Mouse (Mus musculus): ENCODE measurements at regions not wholly inside any gene's neighbourhood (a gene's known extent, or its start where the extent isn't known, plus 50 kb on each side); places are given as distances from the start of the nearest gene placed in this dataset.
"Not testable (repeated sequence)": the region's sequence is repeated elsewhere in the genome, so short reads cannot be mapped to it uniquely, and the experiment has no call there.

DNA sequence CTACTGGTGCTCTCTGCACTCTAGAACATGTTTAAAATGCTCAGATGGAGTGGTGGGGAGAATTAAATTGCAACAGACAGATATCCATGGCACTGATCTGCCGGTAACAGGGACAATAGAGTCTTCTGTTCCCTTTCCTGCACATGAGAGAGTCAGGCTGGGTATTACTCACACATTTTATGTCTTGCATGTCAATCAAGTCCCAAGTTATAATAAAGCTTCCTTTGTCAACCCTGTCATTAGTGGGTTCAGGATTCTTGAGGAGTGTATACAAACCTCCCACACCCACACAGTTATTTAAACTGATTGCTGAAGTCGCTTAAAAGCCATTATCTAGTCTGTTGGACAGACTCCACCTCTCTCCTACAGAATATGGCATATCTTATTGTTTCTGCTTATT lies 220.7 kb upstream of the Zfp703 start:
- Histone ChIP-seq H3K9ac (replicated peaks; ENCODE audit: low read length) (no peak overlapping the region), H3K4me3 (ENCODE audit: low read depth, low read length) (no peak overlapping the region), H3K36me3 (replicated peaks; ENCODE audit: control insufficient read depth, insufficient read depth, low read depth, low read length) (no peaks in the 10 kb centered on the region), H3K4me1 (ENCODE audit: control insufficient read depth, insufficient read depth, low read length) (no peaks in the 10 kb centered on the region), H3K9me3 (replicated peaks; ENCODE audit: control insufficient read depth, low read length) (no peaks in the 10 kb centered on the region), H3K27ac (replicated peaks; ENCODE audit: low read depth, low read length) (no peak overlapping the region), H3K4me2 (ENCODE audit: low read depth, low read length) (no peak overlapping the region), H3K27me3 (ENCODE audit: control insufficient read depth, insufficient read depth, low read length) (no peaks in the 10 kb centered on the region)
- DNase-seq (ENCODE audit: low spot score), result no peak
- 46% methylated on average over 2 of the region's 2 CpGs for WGBS
- ATAC-seq (replicated peaks; ENCODE audit: insufficient number of reproducible peaks, low FRiP score, low TSS enrichment, low read depth), result no peak

DNA sequence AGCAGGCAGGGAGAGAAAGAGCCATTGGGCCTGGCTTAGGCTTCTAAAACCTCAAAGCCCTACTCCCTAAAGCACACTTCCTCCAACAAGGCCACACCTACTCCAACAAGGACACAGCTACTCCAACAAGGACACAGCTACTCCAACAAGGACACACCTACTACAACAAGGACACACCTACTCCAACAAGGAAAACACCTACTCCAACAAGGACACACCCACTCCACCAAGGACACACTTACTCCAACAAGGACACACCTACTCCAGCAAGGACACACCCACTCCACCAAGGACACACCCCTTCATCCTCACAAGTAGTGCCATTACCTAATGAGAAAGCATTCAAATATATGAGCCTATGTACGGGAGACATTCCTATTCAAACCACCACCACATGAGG lies 216.4 kb upstream of the Zfp703 start:
- Histone ChIP-seq H3K9me3 (replicated peaks; ENCODE audit: control insufficient read depth, low read length) (no peaks in the 10 kb centered on the region), H3K9ac (replicated peaks; ENCODE audit: low read length) (no peak overlapping the region), H3K36me3 (replicated peaks; ENCODE audit: control insufficient read depth, insufficient read depth, low read depth, low read length) (no peaks in the 10 kb centered on the region), H3K4me2 (ENCODE audit: low read depth, low read length) (no peak overlapping the region), H3K27ac (replicated peaks; ENCODE audit: low read depth, low read length) (no peak overlapping the region), H3K4me3 (ENCODE audit: low read depth, low read length) (no peak overlapping the region), H3K4me1 (ENCODE audit: control insufficient read depth, insufficient read depth, low read length) (no peaks in the 10 kb centered on the region), H3K27me3 (ENCODE audit: control insufficient read depth, insufficient read depth, low read length) (no peaks in the 10 kb centered on the region)
- 88% methylated on average over 1 of the region's 1 CpGs for WGBS
- ATAC-seq (replicated peaks; ENCODE audit: insufficient number of reproducible peaks, low FRiP score, low TSS enrichment, low read depth), result no peak
- no peak for DNase-seq (ENCODE audit: low spot score)

DNA sequence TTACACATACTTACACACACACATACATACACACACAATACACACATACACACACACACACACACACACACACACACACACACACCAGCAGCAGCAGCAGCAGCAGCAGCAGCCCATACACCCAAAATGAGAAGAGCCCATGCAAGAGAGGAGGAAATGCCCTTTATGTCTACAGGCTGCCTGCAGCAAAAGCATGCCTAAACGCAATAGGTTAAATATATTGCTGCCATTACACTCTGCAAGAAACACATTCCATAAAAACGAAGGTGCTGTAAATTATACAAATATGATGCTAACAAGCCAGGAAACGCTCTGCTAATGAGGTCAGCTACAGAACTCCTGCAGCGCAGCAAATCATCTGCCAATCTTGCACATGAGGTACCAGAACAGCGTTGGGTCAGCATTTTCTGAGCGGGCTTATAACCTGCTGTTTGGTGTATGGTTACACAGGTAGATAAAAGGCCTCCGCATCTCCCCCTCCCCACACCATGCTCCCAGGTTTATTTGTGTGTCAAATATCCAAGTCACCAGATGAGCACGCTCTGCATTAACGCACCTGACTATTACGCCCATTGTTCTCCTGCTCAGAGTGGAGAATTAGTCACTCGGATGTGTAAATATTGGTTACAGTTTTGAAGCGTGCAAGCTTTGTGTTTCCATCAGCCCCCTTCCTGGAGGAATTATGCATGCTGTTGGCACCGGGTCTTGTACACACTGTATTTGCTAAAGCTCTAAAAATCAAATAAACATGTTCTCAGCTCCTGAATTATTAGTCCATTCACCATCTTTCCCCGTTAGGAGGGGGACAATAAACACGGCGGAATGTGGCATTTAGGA lies 214.0 kb upstream of the Zfp703 start:
- H3K27ac ChIP-seq (replicated peaks; ENCODE audit: low read depth, low read length), result no peak overlapping the region
- no peaks in the 10 kb centered on the region for H3K36me3 ChIP-seq (replicated peaks; ENCODE audit: control insufficient read depth, insufficient read depth, low read depth, low read length)
- 77% methylated on average over 16 of the region's 16 CpGs for WGBS
- H3K4me2 ChIP-seq (ENCODE audit: low read depth, low read length), result no peak overlapping the region
- no peak overlapping the region for H3K9ac ChIP-seq (replicated peaks; ENCODE audit: low read length)
- H3K27me3 ChIP-seq (ENCODE audit: control insufficient read depth, insufficient read depth, low read length), result no peaks in the 10 kb centered on the region
- no peaks in the 10 kb centered on the region for H3K9me3 ChIP-seq (replicated peaks; ENCODE audit: control insufficient read depth, low read length)
- H3K4me3 ChIP-seq (ENCODE audit: low read depth, low read length), result no peak overlapping the region
- ATAC-seq (replicated peaks; ENCODE audit: insufficient number of reproducible peaks, low FRiP score, low TSS enrichment, low read depth) (no peak), DNase-seq (ENCODE audit: low spot score) (no peak)
- no peaks in the 10 kb centered on the region for H3K4me1 ChIP-seq (ENCODE audit: control insufficient read depth, insufficient read depth, low read length)

DNA sequence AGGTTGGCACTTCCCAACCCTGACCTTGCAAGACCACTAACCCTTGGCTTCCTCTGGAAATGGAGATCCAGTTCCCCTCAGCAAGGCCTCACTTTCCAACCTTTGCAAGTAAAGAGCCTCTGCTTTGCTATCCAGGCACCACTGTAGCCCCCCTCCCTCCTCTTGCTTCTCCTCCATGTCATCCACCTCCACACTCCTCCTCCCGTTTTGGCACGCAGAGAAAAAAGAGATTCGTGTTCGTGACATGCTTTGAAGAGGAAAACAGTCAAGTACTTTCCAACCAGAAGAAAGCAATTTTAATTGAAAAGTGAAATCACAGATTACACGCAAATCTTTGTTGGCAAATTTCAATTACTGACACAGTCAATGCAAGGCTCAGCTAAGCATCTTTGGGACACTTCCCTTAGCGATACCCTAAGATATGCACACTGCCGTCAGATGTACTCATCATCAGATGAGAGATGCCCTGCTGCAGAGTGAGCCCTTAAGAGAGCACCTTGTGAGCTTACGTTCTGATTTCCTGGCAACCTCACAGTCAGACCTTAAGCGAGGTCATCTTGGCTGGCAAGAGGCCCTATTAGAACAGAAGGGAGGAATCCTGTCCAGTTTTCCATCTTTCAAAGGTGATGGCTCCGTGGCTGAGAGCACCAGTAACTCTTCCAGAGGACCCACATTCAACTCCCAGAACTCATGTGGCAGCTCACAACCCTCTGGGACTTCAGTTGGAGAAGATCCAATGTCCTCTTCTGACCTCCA lies 208.5 kb upstream of the Zfp703 start:
- no peak overlapping the region for H3K27ac ChIP-seq (replicated peaks; ENCODE audit: low read depth, low read length)
- no peaks in the 10 kb centered on the region for H3K4me1 ChIP-seq (ENCODE audit: control insufficient read depth, insufficient read depth, low read length)
- H3K4me2 ChIP-seq (ENCODE audit: low read depth, low read length), result no peak overlapping the region
- no peaks in the 10 kb centered on the region for H3K9me3 ChIP-seq (replicated peaks; ENCODE audit: control insufficient read depth, low read length)
- WGBS, result 88% methylated on average over 10 of the region's 10 CpGs
- no peak overlapping the region for H3K4me3 ChIP-seq (ENCODE audit: low read depth, low read length)
- no peak overlapping the region for H3K9ac ChIP-seq (replicated peaks; ENCODE audit: low read length)
- DNase-seq (ENCODE audit: low spot score) (no peak), ATAC-seq (replicated peaks; ENCODE audit: insufficient number of reproducible peaks, low FRiP score, low TSS enrichment, low read depth) (no peak)
- H3K36me3 ChIP-seq (replicated peaks; ENCODE audit: control insufficient read depth, insufficient read depth, low read depth, low read length), result no peaks in the 10 kb centered on the region
- H3K27me3 ChIP-seq (ENCODE audit: control insufficient read depth, insufficient read depth, low read length), result no peaks in the 10 kb centered on the region

DNA sequence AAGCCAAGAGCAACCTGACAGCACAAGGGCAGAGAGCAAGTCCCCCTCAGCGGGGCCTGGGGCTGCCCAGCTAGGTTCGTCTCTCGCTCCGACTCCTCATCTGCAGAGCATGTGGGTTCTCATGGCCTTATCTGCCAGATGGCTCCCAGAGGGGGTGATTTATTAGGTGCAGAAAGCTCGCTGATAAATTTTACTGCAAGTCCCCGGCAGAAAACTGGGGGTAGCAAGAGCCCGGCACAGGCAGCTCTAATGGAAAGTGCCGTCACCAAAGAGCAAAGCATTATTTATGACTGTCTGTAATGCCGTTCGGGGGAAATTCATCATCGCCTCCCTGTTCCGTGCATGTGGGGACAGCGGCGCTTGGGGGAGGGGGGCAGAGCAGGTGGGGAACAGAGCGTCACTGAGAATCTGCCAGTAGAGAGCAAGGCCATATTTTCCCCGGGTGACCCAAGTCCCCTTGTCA lies 206.7 kb upstream of the Zfp703 start:
- Histone ChIP-seq H3K27me3 (ENCODE audit: control insufficient read depth, insufficient read depth, low read length) (no peaks in the 10 kb centered on the region), H3K9ac (replicated peaks; ENCODE audit: low read length) (no peak overlapping the region), H3K4me2 (ENCODE audit: low read depth, low read length) (no peak overlapping the region), H3K36me3 (replicated peaks; ENCODE audit: control insufficient read depth, insufficient read depth, low read depth, low read length) (no peaks in the 10 kb centered on the region), H3K4me1 (ENCODE audit: control insufficient read depth, insufficient read depth, low read length) (no peaks in the 10 kb centered on the region), H3K9me3 (replicated peaks; ENCODE audit: control insufficient read depth, low read length) (no peaks in the 10 kb centered on the region), H3K4me3 (ENCODE audit: low read depth, low read length) (no peak overlapping the region), H3K27ac (replicated peaks; ENCODE audit: low read depth, low read length) (no peak overlapping the region)
- ATAC-seq (replicated peaks; ENCODE audit: insufficient number of reproducible peaks, low FRiP score, low TSS enrichment, low read depth) (no peak), DNase-seq (ENCODE audit: low spot score) (no peak)
- WGBS, result 63% methylated on average over 16 of the region's 16 CpGs

DNA sequence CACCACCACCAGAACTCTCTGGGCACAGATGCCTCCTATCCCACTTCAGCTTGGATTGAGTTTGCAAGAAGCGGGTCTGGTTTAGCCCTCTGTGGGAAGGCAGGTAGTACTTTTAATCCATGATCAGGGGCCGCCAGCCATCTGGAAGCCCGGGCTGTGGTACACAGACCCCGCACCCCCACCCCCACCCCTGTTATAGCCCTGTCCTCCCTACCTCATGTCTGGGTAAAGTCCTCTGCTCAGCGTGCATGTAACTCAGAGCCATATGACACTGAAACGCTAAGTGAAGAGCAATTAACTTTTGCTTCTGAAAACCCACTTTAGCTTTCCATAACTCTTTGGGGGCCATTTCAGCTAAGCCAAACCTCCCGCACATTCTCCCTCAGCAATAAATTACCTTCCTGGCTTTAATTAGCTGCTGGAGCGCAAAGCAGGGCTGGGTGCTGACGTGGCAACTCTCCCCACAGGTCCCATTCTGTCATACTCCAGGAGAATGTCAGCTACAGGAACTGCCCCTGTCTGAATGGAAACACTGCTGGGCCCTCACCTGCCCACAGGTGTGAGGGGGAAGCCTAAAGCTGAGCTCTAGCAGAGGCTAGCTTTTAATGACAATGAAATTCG lies 198.1 kb upstream of the Zfp703 start:
- peaks cover 3% of the 10 kb centered on the region; the same call in 1 of the 2 replicates for H3K4me1 ChIP-seq (ENCODE audit: control insufficient read depth, insufficient read depth, low read length)
- ATAC-seq (replicated peaks; ENCODE audit: insufficient number of reproducible peaks, low FRiP score, low TSS enrichment, low read depth), result no peak
- H3K36me3 ChIP-seq (replicated peaks; ENCODE audit: control insufficient read depth, insufficient read depth, low read depth, low read length), result no peaks in the 10 kb centered on the region
- H3K27me3 ChIP-seq (ENCODE audit: control insufficient read depth, insufficient read depth, low read length), result no peaks in the 10 kb centered on the region
- WGBS, result 57% methylated on average over 10 of the region's 10 CpGs
- H3K9ac ChIP-seq (replicated peaks; ENCODE audit: low read length), result no peak overlapping the region
- no peak for DNase-seq (ENCODE audit: low spot score)
- no peak overlapping the region for H3K4me3 ChIP-seq (ENCODE audit: low read depth, low read length)
- no peak overlapping the region for H3K27ac ChIP-seq (replicated peaks; ENCODE audit: low read depth, low read length)
- no peaks in the 10 kb centered on the region for H3K9me3 ChIP-seq (replicated peaks; ENCODE audit: control insufficient read depth, low read length)
- H3K4me2 ChIP-seq (ENCODE audit: low read depth, low read length), result no peak overlapping the region

DNA sequence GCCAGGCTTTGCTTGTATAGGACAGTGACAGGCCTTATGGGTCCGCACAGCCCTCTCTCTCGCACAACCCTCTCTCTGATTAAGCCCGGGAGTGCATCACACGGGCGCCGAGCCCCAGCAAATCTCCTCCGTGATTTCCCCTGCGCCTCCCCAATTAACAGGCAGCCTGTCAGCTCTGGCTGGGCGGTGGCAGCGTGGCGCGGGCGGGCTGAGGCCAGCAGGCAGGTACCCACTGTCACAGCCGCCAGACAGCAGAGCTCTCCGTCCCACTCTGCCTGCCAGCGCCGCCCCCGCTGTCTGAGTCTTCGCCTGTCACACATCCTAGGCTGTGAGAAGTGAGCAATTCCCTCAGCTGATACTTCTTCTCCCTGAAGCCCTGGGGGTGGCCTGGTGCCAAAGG lies 196.6 kb upstream of the Zfp703 start:
- H3K36me3 ChIP-seq (replicated peaks; ENCODE audit: control insufficient read depth, insufficient read depth, low read depth, low read length), result no peaks in the 10 kb centered on the region
- no peaks in the 10 kb centered on the region for H3K27me3 ChIP-seq (ENCODE audit: control insufficient read depth, insufficient read depth, low read length)
- ATAC-seq (replicated peaks; ENCODE audit: insufficient number of reproducible peaks, low FRiP score, low TSS enrichment, low read depth) (no peak), DNase-seq (ENCODE audit: low spot score) (no peak)
- peaks cover 3% of the 10 kb centered on the region; the same call in 1 of the 2 replicates for H3K4me1 ChIP-seq (ENCODE audit: control insufficient read depth, insufficient read depth, low read length)
- WGBS, result 30% methylated on average over 19 of the region's 19 CpGs
- H3K4me3 ChIP-seq (ENCODE audit: low read depth, low read length), result no peak overlapping the region
- H3K27ac ChIP-seq (replicated peaks; ENCODE audit: low read depth, low read length), result no peak overlapping the region
- H3K4me2 ChIP-seq (ENCODE audit: low read depth, low read length), result peak overlapping the region; percentile 30
- H3K9ac ChIP-seq (replicated peaks; ENCODE audit: low read length), result peak overlapping the region; percentile 18
- H3K9me3 ChIP-seq (replicated peaks; ENCODE audit: control insufficient read depth, low read length), result no peaks in the 10 kb centered on the region

DNA sequence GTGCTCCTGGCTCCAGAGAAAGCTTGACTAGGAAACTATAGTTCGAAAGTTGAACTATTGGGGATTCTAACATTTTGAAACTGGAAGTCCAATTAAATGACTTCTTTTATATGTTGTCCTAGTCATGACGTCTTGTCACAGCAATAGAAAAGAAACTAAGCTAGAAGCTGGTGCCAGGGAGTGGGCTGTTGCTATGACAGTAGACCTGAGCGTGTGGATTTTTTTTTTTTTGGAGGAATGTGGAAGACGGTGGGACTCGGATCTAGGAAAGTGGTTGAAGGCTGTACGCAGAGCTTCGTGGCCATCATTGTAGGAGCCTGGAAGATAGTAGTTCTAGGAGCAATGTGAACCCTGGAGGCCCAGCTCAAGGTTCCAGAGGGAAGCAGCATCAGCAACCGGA lies 194.2 kb upstream of the Zfp703 start:
- not testable (repeated sequence) for H3K9me3 ChIP-seq (replicated peaks; ENCODE audit: control insufficient read depth, low read length); H3K27ac ChIP-seq (replicated peaks; ENCODE audit: low read depth, low read length); H3K4me3 ChIP-seq (ENCODE audit: low read depth, low read length); H3K4me2 ChIP-seq (ENCODE audit: low read depth, low read length); H3K36me3 ChIP-seq (replicated peaks; ENCODE audit: control insufficient read depth, insufficient read depth, low read depth, low read length); ATAC-seq (replicated peaks; ENCODE audit: insufficient number of reproducible peaks, low FRiP score, low TSS enrichment, low read depth); H3K27me3 ChIP-seq (ENCODE audit: control insufficient read depth, insufficient read depth, low read length); DNase-seq (ENCODE audit: low spot score); H3K9ac ChIP-seq (replicated peaks; ENCODE audit: low read length); H3K4me1 ChIP-seq (ENCODE audit: control insufficient read depth, insufficient read depth, low read length)
- WGBS, result 90% methylated on average over 8 of the region's 8 CpGs

Measured in embryonic facial prominence, embryonic 11.5 days (tissue).